Mouse (Mus musculus) right cerebral cortex, postnatal 14 days (tissue): ENCODE results near the gene Lmo3.

Experiments used
- DNase-seq: peaks from one replicate; pipeline ENCODE4 v3.0.0; 2022

Gene Lmo3

DNA sequence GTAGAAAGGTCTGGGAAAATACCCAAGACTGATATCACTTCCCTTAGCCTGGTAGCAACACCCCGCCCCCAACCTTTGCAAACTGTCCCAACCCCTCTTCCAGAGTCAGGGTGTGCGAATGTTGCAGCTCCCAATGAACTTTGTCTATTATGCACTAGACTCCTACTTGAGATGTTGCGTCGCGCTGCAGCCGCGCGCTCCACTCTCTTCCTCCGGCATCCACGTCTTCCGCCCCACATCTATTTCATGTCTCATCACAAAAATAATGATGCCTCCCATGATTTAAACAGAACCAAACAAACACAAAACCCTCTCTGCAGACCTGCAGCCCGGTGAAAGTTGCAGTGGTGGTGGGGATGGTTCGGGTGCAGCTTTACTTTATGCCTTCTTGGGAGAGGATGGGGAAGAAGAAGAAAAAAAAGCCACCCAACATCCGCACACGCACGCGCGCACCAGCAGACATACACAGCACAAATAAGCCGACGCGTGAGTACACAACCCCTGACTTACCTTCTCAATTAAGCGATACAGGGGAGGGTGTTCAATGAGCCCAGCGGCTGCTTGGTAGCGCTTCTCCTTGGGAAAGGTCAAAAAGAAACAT, 159.7 kb downstream of the Lmo3 start:
- DNase-seq: no peak

DNA sequence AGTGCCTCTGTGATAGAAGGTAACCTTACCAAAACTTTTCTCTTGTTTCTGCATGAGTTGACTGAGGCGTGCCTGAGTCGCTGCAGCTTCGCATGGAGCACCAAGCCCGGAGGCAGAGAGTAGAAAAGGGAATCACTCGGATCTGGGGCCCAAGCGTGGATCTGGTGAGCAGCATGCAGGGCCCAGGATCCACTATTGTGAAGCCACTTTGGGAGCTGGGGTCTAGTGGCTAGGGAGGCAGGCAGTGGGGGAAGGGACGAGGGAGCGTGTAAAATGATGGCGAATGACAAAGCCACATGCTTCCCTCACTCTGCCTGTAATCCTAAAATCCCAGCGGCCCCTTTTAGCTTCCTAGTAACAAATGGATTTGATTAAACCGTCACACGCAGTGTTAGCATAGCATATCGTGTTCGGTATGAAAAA, 160.6 kb downstream of the Lmo3 start:
- DNase-seq: peak; percentile 49

DNA sequence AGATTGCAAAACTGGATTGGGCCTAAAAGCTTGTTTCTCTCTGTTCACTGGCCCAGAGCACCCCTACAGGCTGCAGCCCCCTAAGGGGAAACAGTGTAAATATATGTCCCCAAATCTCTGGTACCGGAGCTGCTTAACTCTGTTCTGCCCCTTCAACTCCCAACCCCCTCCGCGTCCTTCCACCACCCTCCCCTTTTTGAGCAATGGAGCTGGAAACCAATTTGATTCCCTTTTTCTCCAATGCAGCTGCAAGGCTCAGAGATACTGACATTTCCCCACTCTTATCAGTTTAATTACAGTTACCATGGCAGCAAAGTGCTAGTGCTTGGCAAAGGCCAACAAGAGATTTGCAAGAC, 161.3 kb downstream of the Lmo3 start:
- DNase-seq: no peak

DNA sequence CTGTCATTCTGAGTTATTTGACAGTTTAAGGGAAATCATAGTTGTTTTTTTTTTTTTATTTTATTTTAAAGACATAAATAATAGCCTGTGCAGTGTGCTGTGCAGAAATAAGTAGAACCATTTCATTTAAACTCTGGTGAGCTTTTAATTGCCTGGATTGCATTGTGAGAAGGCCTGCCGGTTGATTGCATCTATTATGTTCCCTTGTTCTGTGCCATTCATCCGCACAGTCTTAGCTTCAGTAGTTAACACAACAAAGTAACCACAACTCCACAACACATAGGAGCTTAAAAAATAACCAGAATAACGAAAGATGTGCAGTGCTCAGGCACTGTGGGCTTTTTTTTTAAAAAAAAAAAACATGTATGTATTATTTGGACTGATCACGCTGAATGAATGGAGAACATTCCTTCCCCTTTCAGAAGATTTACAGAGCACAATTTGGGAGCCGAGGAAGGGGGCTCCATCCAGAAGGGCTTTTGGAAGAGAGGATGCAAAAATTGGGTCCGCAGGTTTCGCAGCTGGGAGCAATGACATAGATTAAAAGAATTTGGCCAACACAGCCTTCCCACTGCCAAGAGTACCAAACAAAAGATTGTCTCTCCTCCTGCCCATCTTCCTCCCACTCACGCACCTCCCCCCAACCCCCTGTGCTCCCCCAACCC, 161.8 kb downstream of the Lmo3 start:
- DNase-seq: no peak

DNA sequence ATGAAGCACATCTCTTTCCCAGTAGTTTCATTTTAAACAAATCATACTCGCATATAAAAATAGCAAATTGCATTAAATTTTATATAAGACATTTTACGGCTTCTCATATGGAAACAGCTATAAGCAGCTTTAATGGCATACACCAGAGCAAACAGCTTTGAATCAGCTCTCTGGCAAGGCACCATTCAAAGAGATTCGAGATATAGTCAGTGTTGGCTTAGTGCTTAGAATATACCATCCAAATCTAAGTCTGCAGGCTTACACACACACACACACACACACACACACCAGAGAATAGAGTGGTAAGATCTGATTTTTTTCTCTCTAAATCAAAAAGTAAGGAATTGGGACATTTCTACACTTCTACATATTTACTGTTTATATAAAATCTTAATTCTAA, 169.7 kb downstream of the Lmo3 start:
- DNase-seq: no peak

DNA sequence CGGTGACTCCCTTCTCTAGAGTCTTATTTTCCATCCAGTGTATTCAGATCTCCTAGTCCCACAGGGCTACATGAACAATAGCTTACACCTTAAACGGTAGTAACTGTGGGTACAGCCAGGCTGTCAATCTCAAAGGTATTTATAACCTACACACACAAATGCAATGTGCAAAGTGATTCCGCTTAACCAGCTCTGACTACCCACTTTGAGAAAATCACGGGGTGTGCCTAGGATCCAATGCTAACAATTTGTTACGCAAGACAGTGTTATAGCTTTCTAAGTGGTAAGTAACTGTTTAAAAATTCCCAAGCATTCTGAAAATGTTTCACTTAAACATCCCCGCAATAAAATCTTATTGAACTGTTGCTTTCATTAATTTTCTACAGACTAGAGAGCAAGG, 179.7 kb downstream of the Lmo3 start:
- DNase-seq: no peak

DNA sequence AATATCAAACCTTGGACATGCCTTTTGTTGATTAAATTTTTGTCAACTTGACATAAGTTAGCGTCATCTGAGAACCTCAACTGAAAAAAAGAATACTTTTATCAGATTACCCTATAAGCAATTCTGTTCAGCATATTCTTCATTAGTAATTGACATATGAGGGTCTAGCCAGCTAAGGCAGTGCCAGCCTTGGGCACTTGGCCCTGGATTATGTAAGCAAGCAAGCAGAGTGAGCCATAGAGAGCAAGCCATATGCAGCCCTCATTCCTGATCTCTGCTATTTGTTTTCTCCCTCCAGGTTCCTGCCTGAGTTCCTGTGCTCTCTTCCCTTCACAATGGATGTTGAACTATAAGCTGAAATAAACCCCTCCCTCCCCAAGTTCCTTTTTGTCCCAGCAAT, 182.9 kb downstream of the Lmo3 start:
- no peak for DNase-seq

DNA sequence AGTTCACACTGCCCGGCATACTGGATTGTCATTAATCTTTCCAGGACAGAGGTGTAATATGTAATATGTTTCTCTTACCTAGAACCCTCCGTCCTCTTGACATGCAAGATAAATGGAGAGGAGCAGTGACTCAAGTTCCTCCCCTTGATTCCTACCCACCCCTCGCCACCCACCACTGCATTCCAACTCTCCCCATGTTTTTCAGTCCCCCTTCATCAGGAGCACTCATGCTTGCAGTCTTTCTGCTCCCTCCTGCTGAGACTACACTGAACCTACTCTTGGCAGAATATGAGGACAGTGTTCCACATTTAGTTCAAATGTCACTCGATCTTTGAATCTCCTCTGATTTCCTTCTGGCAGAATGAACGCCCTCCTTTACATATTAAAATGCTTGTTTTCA, 190.7 kb downstream of the Lmo3 start:
- no peak for DNase-seq

DNA sequence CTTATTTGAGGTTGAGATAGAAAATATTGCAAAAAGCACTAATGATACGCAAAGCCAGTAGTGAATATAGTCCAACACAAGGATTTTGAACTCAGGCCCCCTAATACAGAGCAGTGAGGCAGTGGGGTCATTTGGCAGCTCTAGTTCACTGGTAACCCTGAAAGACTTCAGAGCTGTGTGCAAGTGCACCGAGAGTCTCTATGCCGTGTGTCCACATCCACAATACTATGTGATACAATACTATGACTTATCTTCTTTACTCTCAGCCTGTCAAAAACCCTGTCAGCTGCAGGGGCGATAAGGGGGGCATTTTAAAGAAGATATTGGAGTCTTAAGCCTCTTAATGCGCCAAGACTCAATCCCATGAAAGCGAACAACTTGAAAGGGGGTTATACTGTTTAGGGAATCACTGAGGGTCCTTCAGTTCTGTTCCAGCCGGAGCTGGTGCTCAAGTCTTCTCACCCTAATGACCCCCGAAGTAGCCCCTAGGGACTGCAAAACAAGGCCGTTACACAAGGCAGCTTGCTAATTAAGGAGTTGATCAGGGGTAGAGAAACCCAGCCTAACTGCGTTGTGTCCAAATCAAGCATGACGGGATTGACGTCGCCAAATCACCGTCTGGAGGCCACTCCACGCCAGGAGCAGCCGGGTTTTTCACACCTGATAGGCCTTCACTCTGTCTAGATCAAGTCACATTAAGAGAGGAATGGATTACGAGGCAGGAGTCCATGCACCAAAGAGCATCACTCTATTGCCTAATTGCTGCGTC, 193.4 kb downstream of the Lmo3 start:
- DNase-seq: no peak

DNA sequence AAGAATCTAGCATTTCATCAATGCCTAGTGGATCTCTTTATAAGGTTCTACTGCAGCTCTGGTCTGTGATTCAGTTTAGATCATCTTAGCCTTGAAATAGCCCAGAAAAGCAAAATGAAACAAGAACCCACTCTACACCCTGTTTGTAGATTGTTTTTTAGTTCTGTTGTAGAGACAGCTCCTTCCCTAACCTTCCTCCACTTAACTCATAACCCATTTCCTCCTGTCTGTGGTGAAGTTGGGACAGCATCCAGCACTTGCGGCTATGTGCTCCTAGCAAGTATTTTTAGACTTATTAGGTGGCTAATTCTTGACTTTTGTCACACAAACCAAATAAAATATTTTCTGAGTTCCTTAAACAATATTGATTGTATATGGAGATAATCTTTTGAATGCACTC, 198.6 kb downstream of the Lmo3 start:
- no peak for DNase-seq

DNA sequence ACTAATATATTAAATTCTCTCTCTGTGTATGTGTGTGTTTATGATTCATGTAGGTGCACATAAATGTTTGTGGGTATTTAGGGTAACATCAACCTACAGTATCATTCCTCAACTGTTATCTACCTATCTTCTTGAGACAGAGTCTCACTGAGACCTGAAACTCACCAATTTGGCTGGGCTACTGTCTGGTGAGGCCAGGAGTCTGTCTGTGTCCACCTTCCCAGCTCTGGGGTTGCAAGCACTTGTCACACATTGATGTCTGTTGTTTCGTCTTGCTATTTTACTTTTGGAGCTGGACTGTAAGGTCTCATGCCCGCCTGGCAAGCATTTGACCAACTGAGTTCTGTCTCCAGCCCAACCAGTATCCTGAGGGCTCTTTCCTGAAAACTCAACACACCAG, 210.6 kb downstream of the Lmo3 start:
- no peak for DNase-seq

DNA sequence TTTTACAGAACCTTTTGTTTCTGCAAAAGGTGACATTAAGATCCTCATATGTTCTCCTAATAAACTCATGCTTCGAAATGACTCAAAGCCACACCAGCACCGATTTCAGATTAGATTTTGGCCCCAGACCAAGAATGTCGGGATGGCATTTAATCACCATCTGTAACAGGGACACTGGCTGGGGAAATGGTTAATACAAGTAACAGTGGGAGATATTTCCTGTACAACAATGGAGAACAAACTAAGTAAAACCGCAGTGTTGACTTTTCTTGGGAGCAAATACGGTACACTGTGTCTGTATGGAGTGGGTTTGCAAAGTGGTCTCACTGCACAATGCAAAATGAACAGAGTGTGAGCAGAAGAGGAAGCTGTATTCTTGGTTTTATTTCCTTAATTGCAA, 217.7 kb downstream of the Lmo3 start:
- DNase-seq: no peak

DNA sequence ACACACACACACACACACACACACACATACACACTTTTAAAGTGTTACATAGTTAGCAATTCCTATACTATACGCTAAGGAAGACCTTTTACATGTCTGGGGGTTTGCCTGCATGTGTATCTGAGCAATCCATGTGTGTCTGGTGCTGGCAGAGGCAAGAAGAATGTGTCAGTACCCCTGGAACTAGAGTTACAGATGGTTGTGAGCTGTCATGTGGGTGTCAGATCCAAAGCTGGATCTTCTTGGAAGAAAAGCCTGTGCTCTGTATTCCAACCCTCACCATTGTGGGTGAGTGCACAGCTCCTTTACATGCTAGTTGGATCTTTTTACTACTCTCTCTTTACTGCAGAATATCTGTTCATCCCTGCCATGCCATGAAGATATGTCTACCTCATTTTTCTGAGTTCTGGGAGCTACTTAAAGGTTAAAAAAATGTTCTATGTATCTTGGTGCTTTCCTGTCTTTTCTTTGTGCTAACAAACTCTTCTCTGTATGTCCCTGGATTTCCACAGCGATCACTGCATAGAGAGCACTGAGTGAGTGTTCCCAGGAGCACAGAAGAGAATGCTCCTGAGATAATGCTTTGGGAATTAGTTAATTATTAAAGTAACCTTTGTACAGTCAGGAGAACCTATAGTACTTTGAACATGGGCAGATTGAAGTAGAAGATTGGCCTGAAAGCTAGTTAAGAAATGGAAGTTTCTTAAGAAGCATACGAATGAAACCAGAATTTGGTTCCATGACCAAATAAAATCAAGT, 231.0 kb downstream of the Lmo3 start:
- DNase-seq: no peak

DNA sequence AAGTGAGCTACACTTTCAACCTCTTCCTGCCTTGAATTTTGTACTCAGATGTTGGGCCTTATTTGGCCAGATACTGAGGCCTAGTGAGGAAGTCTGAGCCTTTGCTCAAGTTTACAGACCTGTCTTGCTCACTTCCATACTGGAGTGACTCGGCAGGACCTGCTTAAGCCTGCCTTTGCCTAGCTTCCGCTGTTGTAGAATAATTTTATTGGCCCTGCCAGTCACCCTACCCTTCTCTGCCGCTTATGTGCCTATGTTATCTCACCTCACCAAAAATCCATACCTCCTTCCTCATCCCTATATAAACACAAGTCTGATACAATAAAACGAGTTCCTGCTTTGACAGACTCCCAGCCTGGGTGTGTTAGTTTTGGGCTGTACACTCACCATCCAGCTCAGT, 235.2 kb downstream of the Lmo3 start:
- DNase-seq: no peak

DNA sequence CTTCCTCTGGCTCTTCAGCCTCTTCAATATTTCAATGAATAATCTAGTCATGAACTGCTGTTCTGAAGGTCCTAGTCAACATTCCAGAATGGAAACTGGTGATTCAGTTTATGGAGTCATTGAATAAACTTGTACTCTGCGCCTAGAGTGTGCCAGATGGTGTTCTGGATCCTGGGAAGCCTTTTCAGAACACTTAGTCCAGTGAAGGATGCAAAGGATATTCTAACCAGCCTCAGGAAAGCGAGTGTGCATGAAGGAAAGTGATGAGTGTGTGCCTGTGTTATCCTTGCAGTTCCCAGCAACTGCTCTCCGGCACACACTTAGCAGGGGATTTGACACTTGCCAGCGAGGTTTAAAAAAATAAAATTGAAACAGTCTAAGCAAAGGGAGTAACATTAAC, 245.9 kb downstream of the Lmo3 start:
- DNase-seq: no peak

DNA sequence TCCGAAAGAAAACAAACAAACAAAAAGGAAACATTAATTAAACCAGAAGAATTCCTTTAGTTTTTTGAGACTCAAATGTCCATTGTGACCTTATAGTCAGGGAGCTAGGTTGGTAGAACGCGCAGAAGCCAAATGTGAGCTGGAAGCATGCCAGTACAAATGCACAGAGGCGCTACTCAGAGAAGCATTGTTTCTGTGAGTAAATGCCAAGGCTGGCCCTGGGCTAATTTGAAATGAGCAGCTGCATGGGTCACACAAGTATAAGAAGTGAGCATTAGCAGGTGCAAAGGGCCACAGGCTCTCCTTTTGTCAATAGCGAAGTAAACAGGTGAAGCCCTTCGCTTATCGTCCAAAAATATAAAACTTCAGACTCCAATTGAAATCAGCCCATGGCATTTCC, 247.8 kb downstream of the Lmo3 start:
- DNase-seq: no peak

DNA sequence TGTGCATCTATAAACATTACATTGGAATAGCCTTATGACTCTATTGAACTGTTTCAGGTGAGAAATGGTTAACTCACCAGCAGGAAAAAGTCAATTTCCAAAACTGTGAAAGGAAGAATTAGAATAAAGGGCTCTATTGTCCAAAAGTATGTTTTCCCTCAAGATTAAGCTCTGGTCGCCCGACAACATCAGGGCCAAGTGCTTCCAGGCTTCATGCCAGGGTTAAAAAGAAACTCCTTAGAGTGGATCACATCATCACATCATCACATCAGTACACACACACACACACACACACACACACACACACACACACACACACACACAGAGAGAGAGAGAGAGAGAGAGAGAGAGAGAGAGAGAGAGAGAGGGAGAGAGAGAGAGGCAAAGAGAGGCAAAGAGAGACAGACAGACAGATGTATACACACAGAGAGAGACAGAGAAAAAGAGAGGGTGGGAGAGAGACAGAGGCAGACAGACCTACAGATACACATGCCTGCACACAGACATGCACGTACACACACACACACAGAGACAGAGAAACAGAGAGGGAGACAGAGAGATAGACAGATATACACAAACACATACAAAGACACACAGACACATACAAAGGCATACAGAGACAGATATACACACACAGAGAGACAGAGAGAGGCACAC, 255.9 kb downstream of the Lmo3 start:
- no peak for DNase-seq

DNA sequence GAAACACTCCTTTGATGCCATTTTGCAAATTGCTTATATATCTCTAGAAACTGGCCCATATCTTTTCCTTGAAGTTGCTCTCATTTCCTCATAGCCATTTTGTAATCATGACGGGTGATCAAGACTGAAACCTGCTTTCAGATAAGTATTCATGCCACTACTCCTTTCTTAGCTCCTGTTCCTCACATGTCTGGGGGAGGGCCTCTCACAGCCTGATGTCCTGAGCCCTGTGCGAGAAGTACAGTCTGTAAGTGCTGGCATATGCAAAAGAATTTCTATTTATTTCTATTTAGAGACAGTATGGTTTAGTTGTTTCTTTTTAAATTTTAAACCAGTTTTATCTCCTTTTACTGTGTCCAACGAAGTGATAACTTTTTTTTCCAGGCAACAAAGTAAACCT, 256.6 kb downstream of the Lmo3 start:
- no peak for DNase-seq

DNA sequence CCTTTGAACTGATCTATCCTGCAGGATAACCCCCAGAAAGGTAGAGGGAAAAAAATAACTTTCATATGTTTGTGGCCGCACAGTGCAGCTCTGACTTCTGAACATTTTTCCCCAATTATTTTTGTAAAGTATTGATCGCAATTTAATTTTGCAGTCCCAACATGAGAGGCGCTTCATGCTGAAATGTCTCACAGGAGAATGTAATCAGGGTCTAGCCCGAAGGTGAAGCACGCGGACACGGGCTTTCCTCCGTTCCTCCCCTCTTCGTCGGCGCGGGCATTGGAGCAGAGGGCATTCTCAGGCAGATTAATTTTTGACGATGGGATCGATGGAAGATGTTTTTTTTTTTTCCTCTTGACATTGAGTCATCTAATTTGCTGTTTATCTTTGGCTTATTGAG, 258.4 kb downstream of the Lmo3 start:
- DNase-seq: no peak

DNA sequence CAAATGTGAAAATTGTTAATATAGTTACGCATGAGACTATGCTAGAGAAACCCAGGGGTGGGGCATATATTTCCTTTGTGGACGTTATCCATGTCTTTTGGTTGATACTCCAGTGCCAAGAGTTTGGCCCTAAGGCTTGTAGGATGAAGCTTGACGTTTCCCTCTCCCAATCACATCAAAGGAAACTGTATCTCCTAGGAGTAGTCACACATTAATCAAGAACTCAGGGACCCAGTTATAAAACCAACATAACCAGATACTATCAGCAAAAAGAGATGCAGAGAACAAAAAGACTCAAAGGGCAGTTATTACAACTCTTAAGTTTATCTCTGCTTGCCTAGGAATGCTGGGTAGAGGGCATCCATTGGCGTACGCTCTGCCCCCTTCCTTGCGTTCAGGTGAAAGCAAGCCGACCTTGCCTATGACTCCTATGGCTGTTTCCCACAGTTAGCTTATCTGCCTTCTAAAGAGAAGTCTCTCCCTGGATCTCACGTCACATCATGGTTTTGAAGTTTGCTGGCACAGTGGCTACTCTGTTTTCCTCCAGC, 261.5 kb downstream of the Lmo3 start:
- no peak for DNase-seq
